In the genomic region with DNA sequence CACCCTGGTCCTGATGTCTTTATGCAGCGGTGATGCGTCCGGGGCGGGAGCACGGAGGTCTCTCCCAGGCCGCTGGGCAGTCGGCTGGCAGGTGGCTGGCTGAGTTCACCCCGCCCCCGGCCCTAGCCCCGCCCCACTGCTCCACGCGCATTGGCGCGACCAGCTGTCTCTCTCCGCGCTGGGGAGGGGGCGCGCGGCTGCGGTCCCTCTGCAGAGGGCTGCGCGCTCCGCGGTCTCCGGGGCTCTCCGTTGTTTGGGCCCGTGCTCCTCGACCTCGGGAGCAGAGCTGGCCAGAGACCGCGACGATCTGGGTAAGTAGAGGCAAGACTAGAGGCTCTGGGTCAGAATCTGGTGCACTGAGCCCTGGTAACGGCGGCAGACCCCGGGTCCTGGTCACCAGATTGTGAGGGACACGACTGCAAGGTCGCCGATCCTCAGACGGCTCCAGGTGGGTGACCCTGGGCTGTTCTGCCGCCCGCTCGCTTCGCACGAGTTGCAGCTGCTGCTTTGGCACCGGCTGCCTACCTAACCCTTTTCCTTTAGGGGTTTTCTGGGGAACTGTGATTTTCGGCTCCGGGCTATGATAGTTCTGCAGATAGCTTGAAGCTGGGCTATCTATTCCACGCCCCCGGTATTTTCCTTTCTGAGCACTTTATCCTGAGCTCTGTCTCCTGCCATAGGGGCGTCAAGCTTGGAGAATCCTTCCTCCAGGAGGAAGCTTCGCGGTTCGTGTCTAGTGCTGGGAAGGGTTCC, we compare ENCODE assay signal across 9 mouse cellular contexts. TPM values are rescaled to one million over a fixed set of nuclear protein-coding genes. Genes with fewer than 3 reads are reported as not detected.
DNase-seq lines count a peak whose midpoint lies in the region; ATAC-seq and TF ChIP-seq lines count a peak whose summit lies in the region.
"Had no signal": no experiment of that assay in that cellular context is flagged by ENCODE, and none has a peak within 500 bp of the region (broad histone marks: within the 10 kb centered on the region; RNA-seq: fewer than 3 reads in every experiment).

TSS of gene Akap5 (plus strand) at position 213 of the 753 bp plus-strand sequence.

- no peaks in the 10 kb centered on the region for H3K79me2 ChIP-seq in liver, adult 2 months (ENCODE audit: control insufficient read depth, insufficient read depth, low read length)

- TF ChIP-seq CTCF in kidney, adult 2 months (conservative IDR thresholded peaks at IDR 0.05; ENCODE audit: insufficient read depth, insufficient read length, low read depth, low read length): no peak
- TF ChIP-seq CTCF in liver, adult 2 months (IDR thresholded peaks at IDR 0.05; ENCODE audit: low read depth, low read length): no peak
- no peak for TF ChIP-seq CTCF in midbrain, postnatal 0 days (IDR thresholded peaks at IDR 0.05)

- no peak for TF ChIP-seq POLR2A in kidney, adult 2 months (IDR thresholded peaks at IDR 0.05; ENCODE audit: low read depth, low read length)
- TF ChIP-seq POLR2A in liver, adult 2 months (IDR thresholded peaks at IDR 0.05; ENCODE audit: extremely low read depth, insufficient read depth, low read length): no peak

- no peak within 1 kb of the TSS for H3K27ac ChIP-seq in kidney, adult 2 months (ENCODE audit: insufficient read depth, low read depth, low read length)
- no peak within 1 kb of the TSS for H3K27ac ChIP-seq in liver, adult 2 months (replicated peaks; ENCODE audit: insufficient read depth, low read depth, low read length)
- peak within 1 kb of the TSS; percentile 58 for H3K27ac ChIP-seq in midbrain, postnatal 0 days (ENCODE audit: low read depth, low read length)
- no peak within 1 kb of the TSS for H3K27ac ChIP-seq in stomach, embryonic 15.5 days

- ATAC-seq in inflammation-experienced regulatory T-cells, adult 6 months: peak; percentile 60
- ATAC-seq in midbrain, postnatal 0 days (ENCODE audit: low FRiP score): peak; percentile 98
- peak; percentile 91 for ATAC-seq in stomach, embryonic 15.5 days (ENCODE audit: insufficient read depth, low FRiP score, low read depth)

- WGBS in kidney, adult 2 months: 18% methylated on average over 53 of the region's 53 CpGs
- 47% methylated on average over 53 of the region's 53 CpGs for WGBS in liver, adult 2 months
- 1% methylated on average over 51 of the region's 53 CpGs for WGBS in midbrain, postnatal 0 days
- WGBS in stomach, embryonic 15.5 days: 1% methylated on average over 53 of the region's 53 CpGs

- no peak within 1 kb of the TSS for H3K9ac ChIP-seq in liver, adult 2 months (ENCODE audit: low read depth, low read length)
- H3K9ac ChIP-seq in midbrain, postnatal 0 days (replicated peaks; ENCODE audit: low read length, poor library complexity, severe bottlenecking): peak within 1 kb of the TSS; percentile 52
- H3K9ac ChIP-seq in stomach, embryonic 15.5 days: 0 out of 2 replicates have a peak within 1 kb of the TSS, but pooled peaks have one; percentile 7

- H3K36me3 ChIP-seq in kidney, adult 2 months (ENCODE audit: control insufficient read depth, insufficient read depth, low read length): no peaks in the 10 kb centered on the region; the same call in 1 of the 2 replicates
- peaks cover 41% of the 10 kb centered on the region for H3K36me3 ChIP-seq in liver, adult 2 months (ENCODE audit: control insufficient read depth, insufficient read depth, low read length)
- peaks cover 10% of the 10 kb centered on the region; the same call in 1 of the 2 replicates for H3K36me3 ChIP-seq in midbrain, postnatal 0 days (ENCODE audit: insufficient read depth, low read length)
- no peaks in the 10 kb centered on the region; the same call in 1 of the 2 replicates for H3K36me3 ChIP-seq in stomach, embryonic 15.5 days

- H3K9me3 ChIP-seq in midbrain, postnatal 0 days (ENCODE audit: low read length): no peaks in the 10 kb centered on the region
- no peaks in the 10 kb centered on the region for H3K9me3 ChIP-seq in stomach, embryonic 15.5 days
- H3K9me3 ChIP-seq: G1E had no signal

- peak within 1 kb of the TSS; percentile 36 for H3K4me3 ChIP-seq in kidney, adult 2 months (ENCODE audit: insufficient read depth, low read depth, low read length)
- H3K4me3 ChIP-seq in liver, adult 2 months (ENCODE audit: insufficient read depth, low read depth, low read length): peak within 1 kb of the TSS; percentile 40; the same call in 1 of the 2 replicates
- H3K4me3 ChIP-seq in midbrain, postnatal 0 days (ENCODE audit: low read depth, low read length): peak within 1 kb of the TSS; percentile 61
- H3K4me3 ChIP-seq in stomach, embryonic 15.5 days (replicated peaks): peak within 1 kb of the TSS; percentile 55

- peak within 1 kb of the TSS; percentile 81 for H3K4me2 ChIP-seq in midbrain, postnatal 0 days (ENCODE audit: low read depth, low read length, poor library complexity, severe bottlenecking)
- H3K4me2 ChIP-seq in stomach, embryonic 15.5 days: peak within 1 kb of the TSS; percentile 93

- H3K27me3 ChIP-seq in kidney, adult 2 months (replicated peaks; ENCODE audit: control insufficient read depth, insufficient read depth, low read length): no peaks in the 10 kb centered on the region
- no peaks in the 10 kb centered on the region for H3K27me3 ChIP-seq in liver, adult 2 months (ENCODE audit: control insufficient read depth, insufficient read depth, low read length)
- no peaks in the 10 kb centered on the region for H3K27me3 ChIP-seq in midbrain, postnatal 0 days (ENCODE audit: insufficient read depth, low read length)
- no peaks in the 10 kb centered on the region for H3K27me3 ChIP-seq in stomach, embryonic 15.5 days (replicated peaks)

- DNase-seq in kidney, adult 2 months: no peak
- DNase-seq in kidney, adult 9 months: no peak
- DNase-seq in cerebellum, postnatal 36 days: peak; percentile 35 to 54
- peak; percentile 51 for DNase-seq in gastrocnemius, postnatal 10 days
- DNase-seq in liver, adult 2 months (ENCODE audit: extremely low read depth, low read depth, low spot score): no peak
- DNase-seq in midbrain, postnatal 0 days (ENCODE audit: low spot score): peak; percentile 85

- H3K4me1 ChIP-seq in kidney, adult 2 months (ENCODE audit: control insufficient read depth, insufficient read depth, low read length): no peaks in the 10 kb centered on the region
- H3K4me1 ChIP-seq in liver, adult 2 months (ENCODE audit: control insufficient read depth, insufficient read depth, low read length): no peaks in the 10 kb centered on the region
- H3K4me1 ChIP-seq in midbrain, postnatal 0 days (ENCODE audit: insufficient read depth, low read length): no peaks in the 10 kb centered on the region
- H3K4me1 ChIP-seq in stomach, embryonic 15.5 days: peaks cover 8% of the 10 kb centered on the region

RNA-seq across cellular contexts. Expression of gene Akap5, which starts in this region (rescaled TPM):
- polyA plus RNA-seq in kidney, adult 2 months (2012; rRNA removed): 0.19 and 0.27 TPM in 2 replicates
- total RNA-seq in gastrocnemius, postnatal 10 days (2021): 1 to 10 TPM; 1.8 to 2.1 TPM
- 1 to 10 TPM; 1.6 to 4.6 (median 3.1) TPM for polyA plus RNA-seq in inflammation-experienced regulatory T-cells, adult 6 months (2017; shearing (Covaris generic))
- 1.1 and 1.2 TPM in 2 replicates for total RNA-seq in liver, adult 2 months (2014; rRNA removed)
- 0.12 and 0.17 TPM in 2 replicates for polyA plus RNA-seq in liver, adult 2 months (2012; rRNA removed)
- total RNA-seq in midbrain, postnatal 0 days (2014; rRNA removed): 17.2 and 18.0 TPM in 2 replicates
- 9.4 and 10.7 TPM in 2 replicates for polyA plus RNA-seq in midbrain, postnatal 0 days (2015; fragmentation: Nextera tagmentation; extraction: Ambion mirVana)
- 4.1 TPM in 2 replicates for polyA plus RNA-seq in stomach, embryonic 15.5 days (2015; fragmentation: Nextera tagmentation; extraction: Ambion mirVana)

Comparison
In these comparisons a context has a peak if more than half of its experiments do, and no peak if none do; other contexts are left out.
1. DNase-seq: peak in cerebellum, postnatal 36 days (2 of 2), gastrocnemius, postnatal 10 days (single experiment) and midbrain, postnatal 0 days (single experiment); none in kidney, adult 2 months (single experiment), kidney, adult 9 months (single experiment) and liver, adult 2 months (single experiment).
2. Peak in every context shown above with its lines, with median percentiles within 50 percentile points of each other: H3K4me3 ChIP-seq and ATAC-seq.